Mouse (Mus musculus): Measurements from ENCODE around the gene 4930404N11Rik. TPM values are rescaled to one million over a fixed set of nuclear protein-coding genes. Genes with fewer than 3 reads are reported as not detected.

The 4930404N11Rik gene
- polyA plus RNA-seq, 1 experiment from 2014 or later: 1.1 TPM

GRCm38 (mm10) chr10:81399296-81399695, 33.7 kb upstream of the 4930404N11Rik start:
- DNase-seq (ENCODE audit: low spot score): no peak
- Histone ChIP-seq H3K36me3 (peaks cover 34% of the 10 kb centered on the region), H3K4me1 (peaks cover 51% of the 10 kb centered on the region), H3K27ac (no peak overlapping the region; the same call in 1 of the 2 replicates), H3K9me3 (no peaks in the 10 kb centered on the region), H3K4me3 (no peak overlapping the region), H3K27me3 (ENCODE audit: insufficient read depth, poor library complexity, severe bottlenecking) (peaks cover 57% of the 10 kb centered on the region)
- WGBS: 56% methylated on average over 5 of the region's 5 CpGs

DNA sequence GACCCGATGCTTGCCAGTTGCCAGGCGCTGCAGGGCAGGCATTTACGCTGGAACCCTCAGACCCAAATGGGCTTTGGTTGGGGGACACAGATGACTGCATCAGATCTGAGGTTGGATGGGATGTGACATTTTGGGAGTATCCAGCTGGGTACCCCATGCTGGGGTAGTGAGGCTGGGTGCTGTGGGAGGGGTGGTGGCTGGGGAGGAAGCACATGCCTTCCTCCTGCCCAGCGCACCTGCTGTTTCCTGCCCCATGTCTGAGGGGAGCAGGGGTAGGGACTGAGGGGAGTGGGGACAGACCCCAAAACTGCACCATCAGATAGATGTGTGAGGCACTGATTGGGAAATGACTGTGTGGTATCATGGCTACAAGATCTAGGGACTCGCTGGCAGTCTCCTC, 31.1 kb upstream of the 4930404N11Rik start:
- WGBS: 80% methylated on average over 5 of the region's 5 CpGs
- Histone ChIP-seq H3K27me3 (ENCODE audit: insufficient read depth, poor library complexity, severe bottlenecking) (peaks cover 39% of the 10 kb centered on the region), H3K27ac (no peak overlapping the region), H3K9me3 (no peaks in the 10 kb centered on the region), H3K36me3 (peaks cover 25% of the 10 kb centered on the region), H3K4me1 (peaks cover 47% of the 10 kb centered on the region), H3K4me3 (no peak overlapping the region)
- no peak for DNase-seq (ENCODE audit: low spot score)

DNA sequence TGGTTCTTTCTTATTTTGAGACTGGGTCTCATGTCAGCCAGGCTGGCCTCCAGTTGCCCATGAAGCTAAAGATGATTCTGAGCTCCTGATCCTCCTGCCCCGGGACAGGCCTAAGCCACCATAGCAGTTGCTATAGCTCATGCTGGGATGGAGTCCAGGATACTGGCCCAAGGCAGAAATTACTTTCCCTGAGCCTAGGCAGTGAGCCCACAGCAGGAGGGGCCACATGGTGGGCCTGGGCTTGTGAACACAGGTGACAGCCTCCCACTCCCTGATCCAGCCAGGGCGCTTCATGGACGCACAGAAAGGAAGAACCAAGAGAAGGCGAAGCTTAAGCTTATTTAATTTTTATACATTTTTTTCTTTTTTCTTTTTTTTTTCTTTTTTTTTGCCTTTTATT, 30.2 kb upstream of the 4930404N11Rik start:
- Histone ChIP-seq H3K4me1 (peaks cover 38% of the 10 kb centered on the region), H3K27me3 (ENCODE audit: insufficient read depth, poor library complexity, severe bottlenecking) (peaks cover 35% of the 10 kb centered on the region), H3K9me3 (no peaks in the 10 kb centered on the region), H3K27ac (no peak overlapping the region), H3K36me3 (peaks cover 31% of the 10 kb centered on the region), H3K4me3 (no peak overlapping the region)
- WGBS: 86% methylated on average over 4 of the region's 4 CpGs
- DNase-seq (ENCODE audit: low spot score): no peak

- Histone ChIP-seq H3K4me3 (no peak overlapping the region), H3K27me3 (ENCODE audit: insufficient read depth, poor library complexity, severe bottlenecking) (peaks cover 28% of the 10 kb centered on the region), H3K9me3 (no peaks in the 10 kb centered on the region), H3K4me1 (peaks cover 35% of the 10 kb centered on the region), H3K36me3 (peaks cover 26% of the 10 kb centered on the region), H3K27ac (no peak overlapping the region)
- 8% methylated on average over 5 of the region's 5 CpGs for WGBS
- DNase-seq (ENCODE audit: low spot score): no peak
Observed at GRCm38 (mm10) chr10:81395127-81395526, 29.5 kb upstream of the 4930404N11Rik start.

GRCm38 (mm10) chr10:81393456-81394063, 27.9 kb upstream of the 4930404N11Rik start:
- Histone ChIP-seq H3K27ac (peak overlapping the region; percentile 83), H3K9me3 (no peaks in the 10 kb centered on the region), H3K4me3 (peak overlapping the region; percentile 54), H3K36me3 (peaks cover 27% of the 10 kb centered on the region), H3K4me1 (peaks cover 47% of the 10 kb centered on the region), H3K27me3 (ENCODE audit: insufficient read depth, poor library complexity, severe bottlenecking) (peaks cover 17% of the 10 kb centered on the region)
- DNase-seq (ENCODE audit: low spot score): no peak
- WGBS: 6% methylated on average over 19 of the region's 19 CpGs

DNA sequence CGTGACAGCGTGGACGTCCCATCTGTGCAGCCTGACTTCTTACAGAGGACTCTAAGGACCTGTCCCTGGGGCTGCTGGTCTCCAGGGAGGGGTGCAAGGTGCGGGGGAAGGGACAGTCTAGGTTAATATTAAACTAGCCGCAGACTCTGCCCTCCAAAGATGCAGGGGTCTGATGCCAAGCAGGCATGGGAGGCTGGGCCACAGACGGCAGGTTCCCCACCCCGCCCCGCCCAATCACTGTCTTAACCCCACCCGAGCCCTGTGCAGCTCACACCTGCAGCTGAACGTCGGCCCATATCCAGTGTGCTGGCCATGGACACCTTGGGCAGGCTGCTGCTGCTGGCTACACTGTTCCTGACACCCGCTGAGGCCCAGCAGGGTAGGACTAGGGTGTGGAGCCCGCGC, 27.2 kb upstream of the 4930404N11Rik start, which contains the start of gene Smim24:
Smim24 (plus strand) TSS at position 271 of the 405 bp plus-strand sequence.
- peaks cover 43% of the 10 kb centered on the region for H3K4me1 ChIP-seq
- H3K9me3 ChIP-seq: no peaks in the 10 kb centered on the region
- peak within 1 kb of the TSS; percentile 54 for H3K4me3 ChIP-seq
- H3K27me3 ChIP-seq (ENCODE audit: insufficient read depth, poor library complexity, severe bottlenecking): peaks cover 13% of the 10 kb centered on the region
- peaks cover 32% of the 10 kb centered on the region for H3K36me3 ChIP-seq
- no peak for DNase-seq (ENCODE audit: low spot score)
- H3K27ac ChIP-seq: peak within 1 kb of the TSS; percentile 83
- WGBS: 64% methylated on average over 14 of the region's 14 CpGs

DNA sequence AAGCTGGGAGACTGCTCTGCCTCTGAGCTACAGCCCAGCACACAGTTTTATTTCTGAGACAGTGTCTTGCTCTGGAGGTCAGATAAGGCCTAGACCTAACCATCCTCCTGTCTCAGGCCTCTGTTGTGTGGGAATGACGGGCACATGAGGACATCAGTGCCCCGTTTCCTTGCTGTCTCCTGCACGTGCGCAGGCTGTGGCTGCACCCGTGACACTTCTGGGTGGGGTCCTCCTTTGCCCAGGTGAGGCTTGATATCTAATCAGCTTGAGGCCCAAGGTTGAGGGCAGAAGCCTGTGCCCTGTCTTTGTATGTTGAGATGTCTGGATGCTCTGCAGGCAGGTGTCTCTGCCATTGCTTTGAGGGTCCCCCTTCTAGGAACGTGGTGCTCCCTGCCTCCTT, 26.7 kb upstream of the 4930404N11Rik start:
- no peak for DNase-seq (ENCODE audit: low spot score)
- H3K27ac ChIP-seq: no peak overlapping the region
- 81% methylated on average over 6 of the region's 6 CpGs for WGBS
- no peak overlapping the region for H3K4me3 ChIP-seq
- H3K36me3 ChIP-seq: peaks cover 33% of the 10 kb centered on the region
- no peaks in the 10 kb centered on the region for H3K9me3 ChIP-seq
- H3K4me1 ChIP-seq: peaks cover 41% of the 10 kb centered on the region
- H3K27me3 ChIP-seq (ENCODE audit: insufficient read depth, poor library complexity, severe bottlenecking): peaks cover 8% of the 10 kb centered on the region

DNA sequence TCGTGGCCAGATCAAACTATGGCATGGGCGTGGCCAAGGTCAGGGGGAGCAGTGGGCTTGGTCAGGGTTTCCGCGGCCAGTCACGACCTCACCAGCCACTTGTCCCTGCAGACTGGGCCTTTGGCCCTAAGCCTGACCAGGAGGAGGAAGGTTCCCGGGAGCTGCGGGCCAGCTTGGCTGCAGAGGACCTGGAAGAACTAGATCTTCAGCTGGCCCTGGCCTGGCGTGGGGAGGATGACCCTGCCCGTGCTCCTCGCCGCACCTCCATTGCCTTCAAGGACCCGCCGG, 25.0 kb upstream of the 4930404N11Rik start:
- no peak overlapping the region; the same call in 1 of the 2 replicates for H3K27ac ChIP-seq
- no peak overlapping the region for H3K4me3 ChIP-seq
- no peak for DNase-seq (ENCODE audit: low spot score)
- H3K9me3 ChIP-seq: no peaks in the 10 kb centered on the region
- WGBS: 91% methylated on average over 13 of the region's 13 CpGs
- H3K36me3 ChIP-seq: peaks cover 50% of the 10 kb centered on the region
- H3K27me3 ChIP-seq (ENCODE audit: insufficient read depth, poor library complexity, severe bottlenecking): no peaks in the 10 kb centered on the region
- peaks cover 47% of the 10 kb centered on the region for H3K4me1 ChIP-seq

GRCm38 (mm10) chr10:81389801-81390677, 24.4 kb upstream of the 4930404N11Rik start:
- Histone ChIP-seq H3K27me3 (ENCODE audit: insufficient read depth, poor library complexity, severe bottlenecking) (no peaks in the 10 kb centered on the region), H3K4me1 (peaks cover 52% of the 10 kb centered on the region), H3K4me3 (no peak overlapping the region), H3K9me3 (no peaks in the 10 kb centered on the region), H3K27ac (0 out of 2 replicates have a peak overlapping the region, but pooled peaks have one; percentile 31), H3K36me3 (peaks cover 50% of the 10 kb centered on the region)
- WGBS: 66% methylated on average over 23 of the region's 23 CpGs
- DNase-seq (ENCODE audit: low spot score): no peak

GRCm38 (mm10) chr10:81389373-81389772, 23.8 kb upstream of the 4930404N11Rik start:
- WGBS: 65% methylated on average over 3 of the region's 3 CpGs
- Histone ChIP-seq H3K27me3 (ENCODE audit: insufficient read depth, poor library complexity, severe bottlenecking) (no peaks in the 10 kb centered on the region), H3K36me3 (peaks cover 50% of the 10 kb centered on the region), H3K9me3 (no peaks in the 10 kb centered on the region), H3K27ac (0 out of 2 replicates have a peak overlapping the region, but pooled peaks have one; percentile 31), H3K4me1 (peaks cover 56% of the 10 kb centered on the region), H3K4me3 (no peak overlapping the region)
- DNase-seq (ENCODE audit: low spot score): no peak

DNA sequence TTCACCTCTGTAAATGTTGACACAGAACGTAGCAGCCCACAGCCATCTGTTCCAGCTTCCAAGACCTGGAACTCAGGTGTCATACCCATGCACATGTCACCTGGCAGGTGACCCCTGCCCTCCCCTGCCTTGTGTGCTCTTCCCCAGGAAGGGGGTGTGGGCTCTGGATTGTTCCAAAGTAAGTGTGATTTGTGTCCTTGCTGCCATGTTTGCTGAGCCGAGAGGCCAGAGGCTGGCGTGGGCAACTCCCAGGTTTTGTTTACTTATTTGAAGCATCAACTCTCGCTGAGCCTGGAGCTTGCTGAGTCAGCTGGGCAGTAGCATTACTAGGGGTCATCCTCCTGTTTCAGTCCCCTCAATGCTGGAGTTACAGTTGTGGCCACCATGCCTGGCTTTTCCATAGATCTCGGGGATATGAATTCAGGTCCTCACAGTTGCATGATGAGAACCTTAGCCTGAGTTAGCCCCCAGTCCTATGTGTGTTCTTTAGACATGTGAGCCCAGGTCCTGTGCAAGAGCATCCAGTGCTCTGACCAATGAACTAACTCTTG, 23.0 kb upstream of the 4930404N11Rik start, which contains the start of gene Gm48552:
Gm48552 (plus strand) TSS at position 501 of the 551 bp plus-strand sequence.
- no peaks in the 10 kb centered on the region for H3K9me3 ChIP-seq
- no peak within 1 kb of the TSS for H3K4me3 ChIP-seq
- WGBS: 88% methylated on average over 5 of the region's 5 CpGs
- H3K27ac ChIP-seq: 0 out of 2 replicates have a peak within 1 kb of the TSS, but pooled peaks have one; percentile 31
- H3K4me1 ChIP-seq: peaks cover 51% of the 10 kb centered on the region
- no peak for DNase-seq (ENCODE audit: low spot score)
- no peaks in the 10 kb centered on the region for H3K27me3 ChIP-seq (ENCODE audit: insufficient read depth, poor library complexity, severe bottlenecking)
- H3K36me3 ChIP-seq: peaks cover 50% of the 10 kb centered on the region

DNA sequence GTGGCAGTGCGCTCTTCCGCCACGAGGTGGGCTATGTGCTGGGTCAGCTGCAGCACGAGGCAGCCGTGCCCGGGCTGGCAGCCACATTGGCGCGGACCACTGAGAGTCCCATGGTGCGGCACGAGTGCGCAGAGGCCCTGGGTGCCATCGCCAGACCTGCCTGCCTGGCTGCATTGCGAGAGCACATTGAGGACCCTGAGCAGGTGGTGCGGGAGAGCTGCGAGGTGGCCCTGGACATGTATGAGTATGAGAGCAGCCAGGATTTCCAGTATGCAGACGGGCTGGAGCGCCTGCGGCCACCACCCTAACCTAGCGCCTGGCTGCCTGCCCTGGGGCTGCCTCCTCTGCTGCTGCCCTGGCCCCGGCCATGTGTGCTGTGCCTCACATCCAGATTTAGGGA, 22.1 kb upstream of the 4930404N11Rik start:
- H3K9me3 ChIP-seq: no peaks in the 10 kb centered on the region
- H3K27ac ChIP-seq: no peak overlapping the region
- H3K36me3 ChIP-seq: peaks cover 50% of the 10 kb centered on the region
- WGBS: 91% methylated on average over 20 of the region's 20 CpGs
- H3K27me3 ChIP-seq (ENCODE audit: insufficient read depth, poor library complexity, severe bottlenecking): no peaks in the 10 kb centered on the region
- no peak for DNase-seq (ENCODE audit: low spot score)
- H3K4me3 ChIP-seq: no peak overlapping the region
- H3K4me1 ChIP-seq: peaks cover 42% of the 10 kb centered on the region

Measured in heart, embryonic 10.5 days (tissue).